Mouse (Mus musculus) ES-Bruce4 (cell line): ENCODE results near the gene Wscd2.

Source experiments
- CTCF ChIP-seq: IDR thresholded peaks from one replicate; pipeline ENCODE4 v1.8.1; 2011; ENCODE audit warnings: low read depth, low read length
- POLR2A ChIP-seq: IDR thresholded peaks from one replicate; pipeline ENCODE4 v1.8.1; 2011; ENCODE audit warnings: low read length; ENCODE audit not compliant: insufficient read depth

GRCm38 (mm10) chr5:113577555-113577954 is 87.4 kb downstream of the Wscd2 start:
- TF ChIP-seq CTCF (no peak), POLR2A (no peak)
